Mouse (Mus musculus) heart, postnatal 36 days (tissue): ENCODE results near the gene Grm5. TPM values are rescaled to one million over a fixed set of nuclear protein-coding genes. Genes with fewer than 3 reads are reported as not detected.

Source experiments
- DNase-seq, 2 experiments: peaks; one replicate each; pipeline ENCODE4 v3.0.0; 2021 to 2022
- intact Hi-C: fragments of 180-260 bp; cut with DNase I; formaldehyde crosslinking; loops from one replicate; pipeline ENCODE4 v1.15.1; 2025
- total RNA-seq, 2 experiments: library from RNA; stranded (reverse); gene quantifications; 2 replicates each; pipeline ENCODE4 v1.2.3; 2021

Gene Grm5
- total RNA-seq, 2 experiments from 2014 or later, result not detected

DNA sequence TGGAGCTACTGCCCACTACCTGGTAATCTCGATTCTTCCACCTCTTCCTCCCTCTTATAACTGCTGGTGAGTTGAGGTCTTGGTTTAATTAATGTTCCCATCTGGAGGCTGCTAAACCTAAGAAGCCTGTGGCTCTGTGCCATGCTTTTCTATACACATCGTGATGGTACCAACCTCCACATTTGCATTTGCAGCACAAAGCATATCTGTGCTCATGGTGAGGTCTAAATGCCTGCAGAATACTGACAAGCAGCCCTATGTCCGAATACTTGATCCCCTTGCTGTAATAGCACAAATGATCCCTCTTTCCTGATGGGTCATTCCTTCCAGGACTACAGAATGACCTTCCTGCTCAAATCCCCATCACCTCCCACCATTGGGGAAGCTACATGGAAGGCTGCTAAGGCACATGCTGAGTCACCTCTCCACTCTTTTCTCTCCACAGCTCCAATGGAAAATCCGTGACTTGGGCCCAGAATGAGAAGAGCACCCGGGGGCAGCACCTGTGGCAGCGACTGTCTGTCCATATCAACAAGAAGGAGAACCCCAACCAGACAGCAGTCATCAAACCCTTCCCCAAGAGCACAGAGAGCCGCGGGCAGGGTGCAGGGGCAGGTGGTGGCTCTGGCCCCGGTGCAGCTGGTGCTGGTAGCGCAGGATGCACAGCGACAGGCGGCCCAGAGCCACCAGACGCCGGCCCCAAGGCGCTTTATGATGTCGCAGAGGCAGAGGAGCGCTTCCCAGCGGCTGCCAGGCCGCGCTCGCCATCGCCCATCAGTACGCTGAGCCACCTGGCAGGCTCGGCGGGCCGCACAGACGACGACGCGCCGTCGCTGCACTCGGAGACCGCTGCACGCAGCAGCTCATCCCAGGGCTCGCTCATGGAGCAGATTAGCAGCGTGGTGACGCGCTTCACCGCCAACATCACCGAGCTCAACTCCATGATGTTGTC, 545.8 kb downstream of the Grm5 start:
- intact Hi-C loops, result no loop called here
- no peak for DNase-seq

DNA sequence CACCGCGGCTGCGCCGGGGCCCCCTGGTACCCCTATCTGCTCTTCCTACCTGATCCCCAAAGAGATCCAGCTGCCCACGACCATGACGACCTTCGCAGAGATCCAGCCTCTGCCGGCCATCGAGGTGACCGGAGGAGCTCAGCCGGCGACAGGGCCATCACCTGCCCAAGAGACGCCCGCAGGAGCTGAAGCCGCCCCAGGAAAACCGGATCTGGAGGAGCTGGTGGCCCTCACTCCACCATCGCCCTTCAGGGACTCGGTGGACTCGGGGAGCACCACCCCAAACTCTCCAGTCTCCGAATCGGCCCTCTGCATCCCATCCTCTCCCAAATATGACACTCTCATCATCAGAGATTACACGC, 546.5 kb downstream of the Grm5 start:
- intact Hi-C loops, result no loop called here
- DNase-seq, result no peak

DNA sequence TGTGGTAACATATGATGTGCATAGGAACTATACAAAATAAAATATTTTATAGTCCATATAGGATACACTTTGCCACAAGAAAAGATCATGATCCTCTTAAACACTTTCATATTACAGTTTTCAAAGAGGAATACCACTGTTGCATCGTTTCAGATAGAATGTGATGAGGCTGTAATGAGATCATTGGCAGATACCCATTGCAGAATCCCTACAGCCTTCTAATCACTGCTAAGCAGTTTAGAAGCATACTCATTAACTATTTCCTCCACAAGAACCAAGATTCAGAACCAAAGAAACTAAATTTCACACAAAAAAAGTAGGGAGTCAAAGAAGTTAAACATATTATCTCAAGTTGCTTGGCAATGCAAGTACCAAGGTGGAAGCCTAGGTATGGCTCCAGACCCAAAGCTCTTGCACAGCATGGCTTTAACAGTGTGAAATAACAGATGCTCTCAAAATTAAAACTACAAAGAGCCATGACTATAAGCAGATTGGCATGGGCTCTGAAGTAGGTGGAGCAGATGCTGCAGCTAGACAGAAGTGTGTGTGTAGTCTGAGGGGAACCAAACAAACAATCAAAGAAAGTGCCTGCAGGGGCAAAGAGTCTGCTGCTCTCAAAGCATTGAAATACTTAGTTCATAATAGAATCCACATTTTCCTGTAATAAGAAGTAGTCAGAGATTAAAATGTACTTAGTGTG, 575.7 kb downstream of the Grm5 start:
- intact Hi-C loops, result no loop called here
- DNase-seq, result no peak

DNA sequence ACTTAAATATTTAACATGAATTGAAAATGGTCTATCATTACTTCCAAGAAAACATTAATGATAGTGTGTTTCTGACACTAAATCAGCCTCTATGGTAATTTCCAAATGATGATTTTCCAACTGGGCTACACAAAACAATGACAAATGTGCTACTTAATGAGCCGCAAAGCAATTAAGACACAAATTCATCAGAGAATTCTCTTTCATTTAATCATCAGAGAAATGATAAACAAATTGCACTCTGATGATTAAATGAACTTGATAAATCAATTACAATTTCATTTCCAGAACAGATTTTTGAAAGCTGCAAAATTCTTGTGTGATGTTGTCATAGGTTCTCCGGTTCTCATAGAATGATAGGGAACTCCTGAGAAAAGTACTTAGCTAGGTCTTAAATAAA, 577.6 kb downstream of the Grm5 start:
- intact Hi-C loops, result no loop called here
- DNase-seq, result no peak

Other genes with a start within 250 kb of the Grm5 start
- not detected for gene Tyr, start 90.7 kb upstream of the Grm5 start, total RNA-seq